Mouse (Mus musculus) cerebellum, adult (tissue): ENCODE measurements around the gene Map7.
A peak's percentile ranks its signal among the peaks of the same experiment; 100 is the strongest.

Experiments
- ATAC-seq: cut with Nextera tagmentation; 2 replicates; pipeline ENCODE4 v1.9.2; 2017; ENCODE audit warnings: mild to moderate bottlenecking, moderate library complexity, mixed read lengths; ENCODE audit not compliant: insufficient number of reproducible peaks, low FRiP score, low TSS enrichment

The Map7 gene

GRCm38 (mm10) chr10:20148130-20148772, at the start of gene Map7:
Gene Map7, plus strand, starts transcription at chr10:20148471.
- peak; percentile 15; the same call in 1 of the 2 replicates for ATAC-seq

GRCm38 (mm10) chr10:20101456-20101855, 46.8 kb upstream of the Map7 start:
- ATAC-seq, result no peak

GRCm38 (mm10) chr10:20104271-20104931, 43.9 kb upstream of the Map7 start:
- peak; percentile 94 for ATAC-seq

GRCm38 (mm10) chr10:20105575-20105974, 42.7 kb upstream of the Map7 start:
- ATAC-seq, result no peak

GRCm38 (mm10) chr10:20107031-20107430, 41.2 kb upstream of the Map7 start:
- no peak for ATAC-seq

GRCm38 (mm10) chr10:20111508-20111907, 36.8 kb upstream of the Map7 start:
- no peak for ATAC-seq

GRCm38 (mm10) chr10:20112026-20112973, 36.0 kb upstream of the Map7 start:
- peak; percentile 53; the same call in 1 of the 2 replicates for ATAC-seq

- ATAC-seq, result no peak
Observed at GRCm38 (mm10) chr10:20119504-20120425, 28.5 kb upstream of the Map7 start.

- no peak for ATAC-seq
Observed at GRCm38 (mm10) chr10:20121981-20122380, 26.3 kb upstream of the Map7 start.

GRCm38 (mm10) chr10:20123401-20123800, 24.9 kb upstream of the Map7 start:
- no peak for ATAC-seq

- ATAC-seq, result no peak
Observed at GRCm38 (mm10) chr10:20124576-20124975, 23.7 kb upstream of the Map7 start.

GRCm38 (mm10) chr10:20125226-20125625, 23.0 kb upstream of the Map7 start:
- peak; percentile 76 for ATAC-seq

GRCm38 (mm10) chr10:20132933-20133652, 15.2 kb upstream of the Map7 start:
- no peak for ATAC-seq

- ATAC-seq, result no peak
Observed at GRCm38 (mm10) chr10:20135350-20136058, 12.8 kb upstream of the Map7 start.

- no peak for ATAC-seq
Observed at GRCm38 (mm10) chr10:20136505-20136904, 11.8 kb upstream of the Map7 start.

GRCm38 (mm10) chr10:20141376-20141775, 6.9 kb upstream of the Map7 start:
- no peak for ATAC-seq

- peak; percentile 60 for ATAC-seq
Observed at GRCm38 (mm10) chr10:20148773-20149120, 476 bp downstream of the Map7 start.

GRCm38 (mm10) chr10:20149121-20149834, 1.0 kb downstream of the Map7 start:
- peak; percentile 82 for ATAC-seq
